Mouse (Mus musculus) heart, postnatal 0 days (tissue): ENCODE measurements around the gene Minpp1. TPM values are rescaled to one million over a fixed set of nuclear protein-coding genes. Genes with fewer than 3 reads are reported as not detected.

Experiments
- ATAC-seq: fragments of 200-750 bp; cut with Nextera tagmentation; 2 replicates; pipeline ENCODE4 v1.8.0; 2017; ENCODE audit warnings: low read depth, moderate number of reproducible peaks, moderate library complexity; ENCODE audit not compliant: insufficient read depth
- DNase-seq: peaks from one replicate; pipeline ENCODE4 v3.0.0-alpha.2; 2016; ENCODE audit warnings: low spot score
- H3K27ac ChIP-seq: fragments of 300-500 bp; sonication (generic); 2 replicates; pipeline ENCODE4 v1.5.1; 2014; ENCODE audit warnings: low read depth, mild to moderate bottlenecking
- H3K27me3 ChIP-seq: fragments of 300-500 bp; sonication (generic); 2 replicates; pipeline ENCODE4 v1.6.1; 2014; ENCODE audit warnings: low read length, mixed read lengths; ENCODE audit not compliant: control insufficient read depth, insufficient read depth
- H3K36me3 ChIP-seq: fragments of 300-500 bp; sonication (generic); replicated peaks from 2 replicates; pipeline ENCODE4 v1.6.1; 2014; ENCODE audit warnings: low read length, mixed read lengths; ENCODE audit not compliant: control insufficient read depth, insufficient read depth
- H3K4me1 ChIP-seq: fragments of 300-500 bp; sonication (generic); 2 replicates; pipeline ENCODE4 v1.6.1; 2014; ENCODE audit warnings: antibody characterized with exemption; ENCODE audit not compliant: control insufficient read depth, insufficient read depth
- H3K4me2 ChIP-seq: fragments of 300-500 bp; sonication (generic); 2 replicates; pipeline ENCODE4 v1.6.1; 2014; ENCODE audit warnings: low read depth, mild to moderate bottlenecking, low read length, moderate library complexity
- H3K4me3 ChIP-seq: fragments of 300-500 bp; sonication (generic); 2 replicates; pipeline ENCODE4 v1.5.1; 2014; ENCODE audit warnings: low read depth, low read length
- H3K9ac ChIP-seq: fragments of 300-500 bp; sonication (generic); replicated peaks from 2 replicates; pipeline ENCODE4 v1.6.1; 2014; ENCODE audit warnings: low read depth, low read length, mixed read lengths
- H3K9me3 ChIP-seq: fragments of 300-500 bp; sonication (generic); replicated peaks from 2 replicates; pipeline ENCODE4 v1.6.1; 2016; ENCODE audit warnings: low read length; ENCODE audit not compliant: control insufficient read depth
- CTCF ChIP-seq: IDR thresholded peaks from 2 replicates; pipeline ENCODE4 v1.5.1; 2016; ENCODE audit warnings: antibody characterized with exemption, control low read depth, low read depth
- EP300 ChIP-seq: IDR thresholded peaks from 2 replicates; pipeline ENCODE4 v1.6.1; 2016; ENCODE audit warnings: antibody characterized with exemption, low read depth
- WGBS: fragments of 180-500 bp; shearing (Covaris S2); extraction: QIAGEN DNeasy Blood & Tissue Kit; methylation state at CpG from one replicate; pipeline ENCODE4 v1.1.7; 2014; 5-methylcytosine and 5-hydroxymethylcytosine counted together
- polyA plus RNA-seq: library from polyadenylated mRNA; unstranded; fragments of >200 nt; fragmentation: Nextera tagmentation; extraction: Ambion mirVana; gene quantifications from 2 replicates; pipeline ENCODE4 v1.2.1, GENCODE M21; 2015
- total RNA-seq: library from RNA; depleted of rRNA; stranded (reverse); fragments of >200 nt; gene quantifications from 2 replicates; pipeline ENCODE4 v1.2.3, GENCODE M21; 2014; ENCODE audit warnings: low replicate concordance

Gene Minpp1
- total and polyA plus RNA-seq, 2 experiments from 2014 or later = 29.3 to 84.1 TPM

GRCm38 (mm10) chr19:32542784-32543490, 57.4 kb downstream of the Minpp1 start:
- Histone ChIP-seq H3K4me3 (no peak overlapping the region), H3K36me3 (no peaks in the 10 kb centered on the region), H3K27me3 (no peaks in the 10 kb centered on the region), H3K9me3 (no peaks in the 10 kb centered on the region), H3K4me2 (no peak overlapping the region), H3K4me1 (no peaks in the 10 kb centered on the region), H3K9ac (no peak overlapping the region), H3K27ac (no peak overlapping the region)
- DNase-seq (no peak), ATAC-seq (no peak)
- 74% methylated on average over 9 of the region's 9 CpGs for WGBS
- TF ChIP-seq EP300 (no peak), CTCF (no peak)

- no peak overlapping the region for H3K27ac ChIP-seq
- TF ChIP-seq EP300 = no peak
- TF ChIP-seq CTCF = no peak
- 50% methylated on average over 3 of the region's 3 CpGs for WGBS
- no peak overlapping the region for H3K4me2 ChIP-seq
- no peaks in the 10 kb centered on the region for H3K9me3 ChIP-seq
- no peaks in the 10 kb centered on the region for H3K27me3 ChIP-seq
- no peak overlapping the region for H3K4me3 ChIP-seq
- ATAC-seq = no peak
- no peaks in the 10 kb centered on the region for H3K4me1 ChIP-seq
- no peaks in the 10 kb centered on the region for H3K36me3 ChIP-seq
- DNase-seq = no peak
- no peak overlapping the region for H3K9ac ChIP-seq
Observed at GRCm38 (mm10) chr19:32547396-32547795, 61.8 kb downstream of the Minpp1 start.

- no peaks in the 10 kb centered on the region for H3K9me3 ChIP-seq
Observed at GRCm38 (mm10) chr19:32548202-32548601, 62.6 kb downstream of the Minpp1 start.

GRCm38 (mm10) chr19:32550446-32550845, 64.9 kb downstream of the Minpp1 start:
- DNase-seq = no peak
- no peak overlapping the region for H3K27ac ChIP-seq
- 74% methylated on average over 5 of the region's 5 CpGs for WGBS
- H3K9ac ChIP-seq = no peak overlapping the region
- no peak overlapping the region for H3K4me2 ChIP-seq
- H3K4me1 ChIP-seq = no peaks in the 10 kb centered on the region
- no peaks in the 10 kb centered on the region for H3K36me3 ChIP-seq
- no peak for ATAC-seq
- H3K9me3 ChIP-seq = no peaks in the 10 kb centered on the region
- no peaks in the 10 kb centered on the region for H3K27me3 ChIP-seq
- H3K4me3 ChIP-seq = no peak overlapping the region
- TF ChIP-seq EP300 (no peak), CTCF (no peak)

More at GRCm38 (mm10) chr19:32548202-32548601, 62.6 kb downstream of the Minpp1 start:
- no peak overlapping the region for H3K27ac ChIP-seq
- H3K4me1 ChIP-seq = no peaks in the 10 kb centered on the region
- no peaks in the 10 kb centered on the region for H3K27me3 ChIP-seq
- DNase-seq = no peak
- H3K9ac ChIP-seq = no peak overlapping the region
- ATAC-seq = no peak
- TF ChIP-seq CTCF (no peak), EP300 (no peak)
- no peak overlapping the region for H3K4me3 ChIP-seq
- no peaks in the 10 kb centered on the region for H3K36me3 ChIP-seq
- WGBS = 89% methylated on average over 15 of the region's 15 CpGs
- no peak overlapping the region for H3K4me2 ChIP-seq

GRCm38 (mm10) chr19:32551442-32551841, 65.9 kb downstream of the Minpp1 start:
- H3K4me1 ChIP-seq = no peaks in the 10 kb centered on the region
- no peaks in the 10 kb centered on the region for H3K36me3 ChIP-seq
- no peaks in the 10 kb centered on the region for H3K27me3 ChIP-seq
- TF ChIP-seq CTCF = no peak
- no peak for TF ChIP-seq EP300
- no peak overlapping the region for H3K4me3 ChIP-seq
- H3K9ac ChIP-seq = no peak overlapping the region
- no peak for DNase-seq
- ATAC-seq = no peak
- no peak overlapping the region for H3K4me2 ChIP-seq
- H3K27ac ChIP-seq = no peak overlapping the region
- 52% methylated on average over 3 of the region's 3 CpGs for WGBS
- no peaks in the 10 kb centered on the region for H3K9me3 ChIP-seq

GRCm38 (mm10) chr19:32552106-32552505, 66.5 kb downstream of the Minpp1 start:
- Histone ChIP-seq H3K9me3 (no peaks in the 10 kb centered on the region), H3K36me3 (no peaks in the 10 kb centered on the region), H3K4me1 (no peaks in the 10 kb centered on the region), H3K27me3 (no peaks in the 10 kb centered on the region), H3K4me2 (no peak overlapping the region), H3K4me3 (no peak overlapping the region), H3K9ac (no peak overlapping the region), H3K27ac (no peak overlapping the region)
- ATAC-seq = no peak
- TF ChIP-seq CTCF = no peak
- TF ChIP-seq EP300 = no peak
- WGBS = 51% methylated on average over 1 of the region's 1 CpGs
- no peak for DNase-seq
